Mouse (Mus musculus): ENCODE measurements around the gene Rab17. TPM values are rescaled to one million over a fixed set of nuclear protein-coding genes. Genes with fewer than 3 reads are reported as not detected.

The Rab17 gene
- total and polyA plus RNA-seq, 3 experiments: not detected

- H3K79me2 ChIP-seq (ENCODE audit: control insufficient read depth, insufficient read depth, low read length, poor library complexity): no peaks in the 10 kb centered on the region
- H3K4me1 ChIP-seq (ENCODE audit: control insufficient read depth in 1 of 2, insufficient read depth in 2 of 2, low read length in 2 of 2): no peaks in the 10 kb centered on the region
- H3K27me3 ChIP-seq (ENCODE audit: control insufficient read depth in 1 of 2, insufficient read depth in 2 of 2, low read length in 2 of 2): no peaks in the 10 kb centered on the region; a peak in 1 of 4 replicates
- no peaks in the 10 kb centered on the region for H3K36me3 ChIP-seq (ENCODE audit: control insufficient read depth in 1 of 2, insufficient read depth in 2 of 2, low read length in 2 of 2)
- H3K4me3 ChIP-seq (ENCODE audit: control insufficient read depth in 1 of 2, insufficient read depth in 1 of 2, low read depth in 2 of 2, low read length in 2 of 2): no peak overlapping the region
- no peak overlapping the region for H3K9ac ChIP-seq (ENCODE audit: control insufficient read depth, low read depth, low read length, poor library complexity, severe bottlenecking)
- no peaks in the 10 kb centered on the region for H3K9me3 ChIP-seq (replicated peaks; ENCODE audit: insufficient read depth, low read length)
- no peak for TF ChIP-seq USF1 (IDR thresholded peaks at IDR 0.05; ENCODE audit: low read depth, low read length)
- no peak overlapping the region for H3K27ac ChIP-seq (ENCODE audit: control insufficient read depth, low read depth, low read length)
- DNase-seq (ENCODE audit: low read depth, low spot score): no peak
Measured at GRCm38 (mm10) chr1:90967583-90967982, 1.9 kb downstream of the Rab17 start.

- Histone ChIP-seq H3K9ac (ENCODE audit: control insufficient read depth, low read depth, low read length, poor library complexity, severe bottlenecking) (no peak overlapping the region), H3K27me3 (ENCODE audit: control insufficient read depth in 1 of 2, insufficient read depth in 2 of 2, low read length in 2 of 2) (no peaks in the 10 kb centered on the region; a peak in 1 of 4 replicates), H3K4me1 (ENCODE audit: control insufficient read depth in 1 of 2, insufficient read depth in 2 of 2, low read length in 2 of 2) (no peaks in the 10 kb centered on the region), H3K9me3 (replicated peaks; ENCODE audit: insufficient read depth, low read length) (no peaks in the 10 kb centered on the region), H3K36me3 (ENCODE audit: control insufficient read depth in 1 of 2, insufficient read depth in 2 of 2, low read length in 2 of 2) (no peaks in the 10 kb centered on the region), H3K79me2 (ENCODE audit: control insufficient read depth, insufficient read depth, low read length, poor library complexity) (no peaks in the 10 kb centered on the region), H3K27ac (ENCODE audit: control insufficient read depth, low read depth, low read length) (no peak overlapping the region), H3K4me3 (ENCODE audit: control insufficient read depth in 1 of 2, insufficient read depth in 1 of 2, low read depth in 2 of 2, low read length in 2 of 2) (no peak overlapping the region)
- no peak for DNase-seq (ENCODE audit: low read depth, low spot score)
- TF ChIP-seq TBP (IDR thresholded peaks at IDR 0.05; ENCODE audit: low read depth, low read length): no peak
- no peak for TF ChIP-seq MYC (IDR thresholded peaks at IDR 0.05; ENCODE audit: low read depth, low read length)
- no peak for TF ChIP-seq NRF1 (IDR thresholded peaks at IDR 0.05; ENCODE audit: insufficient read depth, low read depth, low read length, poor library complexity, severe bottlenecking)
- TF ChIP-seq SIN3A (IDR thresholded peaks at IDR 0.05; ENCODE audit: low read length): no peak
- no peak for TF ChIP-seq MXI1 (IDR thresholded peaks at IDR 0.05; ENCODE audit: low read depth, low read length)
- TF ChIP-seq ELF1 (IDR thresholded peaks at IDR 0.05; ENCODE audit: low read depth, low read length): no peak
- no peak for TF ChIP-seq EP300 (IDR thresholded peaks at IDR 0.05; ENCODE audit: low read depth in 1 of 2, low read length in 2 of 2)
- TF ChIP-seq ZKSCAN1 (IDR thresholded peaks at IDR 0.05; ENCODE audit: low read depth, low read length): no peak
- no peak for TF ChIP-seq CHD1 (IDR thresholded peaks at IDR 0.05; ENCODE audit: low read depth, low read length)
- no peak for TF ChIP-seq USF1 (IDR thresholded peaks at IDR 0.05; ENCODE audit: low read depth, low read length)
Measured at GRCm38 (mm10) chr1:90962994-90963393, 6.5 kb downstream of the Rab17 start.

DNA sequence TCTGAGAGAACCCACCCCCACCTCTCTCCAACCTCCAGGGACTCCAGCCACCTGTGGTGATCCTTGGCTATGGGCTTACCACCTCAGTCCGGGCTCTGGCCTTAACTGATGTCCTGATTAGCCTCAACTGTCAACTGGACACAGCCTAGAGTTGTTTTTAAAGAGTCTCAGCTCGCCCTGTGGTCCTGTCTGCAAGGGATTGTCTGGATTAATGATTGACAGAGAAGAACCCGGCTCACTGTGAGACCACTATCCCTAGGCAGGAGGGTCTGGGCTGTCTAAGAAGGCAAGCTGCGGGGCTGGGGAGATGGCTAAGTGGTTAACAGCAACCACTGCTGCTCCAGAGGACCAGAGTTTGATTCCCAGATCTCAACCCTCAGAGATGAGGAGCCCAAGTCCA lies 6.9 kb downstream of the Rab17 start:
- no peak for DNase-seq (ENCODE audit: low read depth, low spot score)
- H3K9me3 ChIP-seq (replicated peaks; ENCODE audit: insufficient read depth, low read length): no peaks in the 10 kb centered on the region

More for the DNA sequence above, 6.9 kb downstream of the Rab17 start:
- Histone ChIP-seq H3K27ac (ENCODE audit: control insufficient read depth, low read depth, low read length) (no peak overlapping the region), H3K36me3 (ENCODE audit: control insufficient read depth in 1 of 2, insufficient read depth in 2 of 2, low read length in 2 of 2) (no peaks in the 10 kb centered on the region), H3K4me3 (ENCODE audit: control insufficient read depth in 1 of 2, insufficient read depth in 1 of 2, low read depth in 2 of 2, low read length in 2 of 2) (no peak overlapping the region), H3K79me2 (ENCODE audit: control insufficient read depth, insufficient read depth, low read length, poor library complexity) (no peaks in the 10 kb centered on the region), H3K4me1 (ENCODE audit: control insufficient read depth in 1 of 2, insufficient read depth in 2 of 2, low read length in 2 of 2) (no peaks in the 10 kb centered on the region), H3K9ac (ENCODE audit: control insufficient read depth, low read depth, low read length, poor library complexity, severe bottlenecking) (no peak overlapping the region), H3K27me3 (ENCODE audit: control insufficient read depth in 1 of 2, insufficient read depth in 2 of 2, low read length in 2 of 2) (no peaks in the 10 kb centered on the region; a peak in 1 of 4 replicates)
- no peak for TF ChIP-seq ZC3H11A (IDR thresholded peaks at IDR 0.05; ENCODE audit: low read depth, low read length)
- TF ChIP-seq MXI1 (IDR thresholded peaks at IDR 0.05; ENCODE audit: low read depth, low read length): no peak
- TF ChIP-seq MYC (IDR thresholded peaks at IDR 0.05; ENCODE audit: low read depth, low read length): no peak
- TF ChIP-seq E2F4 (IDR thresholded peaks at IDR 0.05; ENCODE audit: borderline replicate concordance, low read depth, low read length): no peak
- TF ChIP-seq BHLHE40 (IDR thresholded peaks at IDR 0.05; ENCODE audit: borderline replicate concordance, low read depth, low read length): no peak
- no peak for TF ChIP-seq MAZ (IDR thresholded peaks at IDR 0.05; ENCODE audit: low read depth, low read length)
- TF ChIP-seq EP300 (IDR thresholded peaks at IDR 0.05; ENCODE audit: low read depth in 1 of 2, low read length in 2 of 2): no peak
- TF ChIP-seq POLR2A (IDR thresholded peaks at IDR 0.05; ENCODE audit: control insufficient read depth in 1 of 2, insufficient read depth in 1 of 2, low read depth in 1 of 2, low read length in 2 of 2, poor library complexity in 1 of 2): no peak
- no peak for TF ChIP-seq GABPA (IDR thresholded peaks at IDR 0.05; ENCODE audit: low read depth, low read length)
- no peak for TF ChIP-seq TBP (IDR thresholded peaks at IDR 0.05; ENCODE audit: low read depth, low read length)
- TF ChIP-seq TCF12 (IDR thresholded peaks at IDR 0.05; ENCODE audit: low read depth, low read length): no peak
- no peak for TF ChIP-seq RAD21 (IDR thresholded peaks at IDR 0.05; ENCODE audit: low read depth, low read length)
- no peak for TF ChIP-seq USF2 (IDR thresholded peaks at IDR 0.05; ENCODE audit: borderline replicate concordance in 1 of 2, insufficient read depth in 1 of 2, low read depth in 1 of 2, low read length in 2 of 2)
- no peak for TF ChIP-seq MAFK (IDR thresholded peaks at IDR 0.05; ENCODE audit: borderline replicate concordance, low read depth, low read length)
- no peak for TF ChIP-seq RCOR1 (IDR thresholded peaks at IDR 0.05; ENCODE audit: low read depth, low read length)

Data from MEL (cell line).